In the genomic region with DNA sequence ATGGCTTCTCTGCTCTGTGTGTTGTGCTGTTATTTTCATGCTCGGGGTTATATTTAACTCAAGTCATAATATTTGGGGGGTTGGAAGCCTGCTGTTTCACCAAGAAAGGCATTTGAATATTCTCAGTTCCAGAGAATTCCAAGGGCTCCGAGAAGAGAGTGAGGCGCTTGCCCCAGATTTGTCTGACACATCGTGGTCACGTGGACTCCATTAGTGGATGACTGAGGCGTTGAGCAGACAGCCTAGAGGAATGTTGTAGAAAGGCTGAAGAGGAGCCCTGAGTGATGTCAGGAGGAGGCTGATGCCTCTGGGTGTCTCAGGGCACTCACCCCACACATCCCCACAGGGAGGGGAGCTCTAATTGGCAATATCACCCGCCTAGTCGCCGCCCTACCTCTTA, we compare ENCODE assay signal across 14 mouse cellular contexts.
DNase-seq lines count a peak whose midpoint lies in the region; ATAC-seq lines count a peak whose summit lies in the region.
"Had no signal": no experiment of that assay in that cellular context is flagged by ENCODE, and none has a peak within 500 bp of the region (broad histone marks: within the 10 kb centered on the region; RNA-seq: fewer than 3 reads in every experiment).

No protein-coding gene starts in this region.

- peaks cover 27 to 28% of the 10 kb centered on the region in 2 experiments for H3K4me1 ChIP-seq in heart, embryonic 14.5 days (ENCODE audit: control insufficient read depth in 2 of 2, insufficient read depth in 2 of 2, low read length in 2 of 2)

- H3K27ac ChIP-seq in heart, embryonic 14.5 days (replicated peaks in 1 of 2; ENCODE audit: control insufficient read depth in 1 of 2, insufficient read depth in 1 of 2, low read depth in 2 of 2, low read length in 2 of 2), result no peak overlapping the region
- H3K27ac ChIP-seq: kidney, postnatal 0 days had no signal

- DNase-seq in heart, postnatal 36 days, result no peak
- peak; percentile 61 to 63 for DNase-seq in right cerebral cortex, adult 2 months (ENCODE audit: low spot score in 2 of 2)
- DNase-seq in right cerebral cortex, postnatal 25 days, result no peak
- DNase-seq in left cerebral cortex, postnatal 25 days (ENCODE audit: low spot score in 2 of 2), result peak; percentile 58 to 73
- DNase-seq in MN1 (ENCODE audit: low spot score), result no peak
- DNase-seq: cerebellum, adult 11 months; gastrocnemius, postnatal 10 days had no signal

- H3K36me3 ChIP-seq in heart, embryonic 14.5 days (ENCODE audit: control insufficient read depth, insufficient read depth, low read length), result no peaks in the 10 kb centered on the region
- H3K36me3 ChIP-seq: heart, embryonic 12.5 days had no signal

- intact Hi-C loops in heart, postnatal 36 days (cut with DNase I), result no loop called here
- intact Hi-C loops in left cerebral cortex, postnatal 25 days (cut with DNase I), result no loop called here

- WGBS in heart, embryonic 14.5 days, result 35% methylated on average over 9 of the region's 9 CpGs

- peak overlapping the region; percentile 11; the same call in 1 of the 2 replicates for H3K4me2 ChIP-seq in heart, embryonic 14.5 days (ENCODE audit: low read length)
- H3K4me2 ChIP-seq: heart, embryonic 12.5 days; liver, embryonic 11.5 days had no signal

- H3K9me3 ChIP-seq in heart, embryonic 14.5 days (ENCODE audit: control insufficient read depth, low read length), result no peaks in the 10 kb centered on the region
- H3K9me3 ChIP-seq: heart, embryonic 12.5 days had no signal

- H3K9ac ChIP-seq in heart, embryonic 14.5 days (ENCODE audit: low read length), result no peak overlapping the region
- H3K9ac ChIP-seq: heart, embryonic 12.5 days had no signal

- peaks cover 55% of the 10 kb centered on the region for H3K27me3 ChIP-seq in heart, embryonic 14.5 days (ENCODE audit: control insufficient read depth, insufficient read depth, low read length)

- H3K4me3 ChIP-seq in heart, embryonic 14.5 days (ENCODE audit: control insufficient read depth in 1 of 2, insufficient read depth in 1 of 2, low read depth in 1 of 2, low read length in 2 of 2), result no peak overlapping the region
- H3K4me3 ChIP-seq: heart, embryonic 12.5 days had no signal

- no peak for ATAC-seq in heart, embryonic 14.5 days (ENCODE audit: insufficient number of reproducible peaks, insufficient read depth, low FRiP score, low read depth)
- ATAC-seq in inflammation-experienced regulatory T-cells, adult 6 months, result no peak
- ATAC-seq: activated CD4-positive, CD25-positive, alpha-beta regulatory T cell, adult 4 months; forebrain, embryonic 14.5 days had no signal

Comparison
In these comparisons a context has a peak if more than half of its experiments do, and no peak if none do; other contexts are left out.
1. DNase-seq: peak in right cerebral cortex, adult 2 months (2 of 2) and left cerebral cortex, postnatal 25 days (2 of 2); none in heart, postnatal 36 days (0 of 2), right cerebral cortex, postnatal 25 days (single experiment) and MN1 (single experiment).